Mouse (Mus musculus): ENCODE data around the gene Sel1l. TPM values are rescaled to one million over a fixed set of nuclear protein-coding genes. Genes with fewer than 3 reads are reported as not detected.
A peak's percentile ranks its signal among the peaks of the same experiment; 100 is the strongest.

Sel1l gene
- polyA plus RNA-seq, 1 experiment from 2014 or later: 94.4 TPM

GRCm38 (mm10) chr12:91833237-91833938, 15.6 kb downstream of the Sel1l start:
- Histone ChIP-seq H3K36me3 (ENCODE audit: insufficient read depth, low read length) (peaks cover 49% of the 10 kb centered on the region), H3K9ac (replicated peaks; ENCODE audit: low read length) (no peak overlapping the region), H3K4me3 (ENCODE audit: low read length) (no peak overlapping the region), H3K27ac (ENCODE audit: low read length) (0 out of 2 replicates have a peak overlapping the region, but pooled peaks have one; percentile 18), H3K9me3 (ENCODE audit: low read length) (no peaks in the 10 kb centered on the region), H3K27me3 (ENCODE audit: insufficient read depth, low read length) (no peaks in the 10 kb centered on the region), H3K4me2 (replicated peaks; ENCODE audit: low read depth, low read length) (no peak overlapping the region), H3K4me1 (ENCODE audit: insufficient read depth, low read length) (no peaks in the 10 kb centered on the region; the same call in 1 of the 2 replicates)
- no peak for ATAC-seq (ENCODE audit: low FRiP score, low TSS enrichment)
- WGBS: 86% methylated on average over 3 of the region's 3 CpGs

GRCm38 (mm10) chr12:91831410-91831809, 17.5 kb downstream of the Sel1l start:
- H3K9ac ChIP-seq (replicated peaks; ENCODE audit: low read length): no peak overlapping the region
- H3K4me2 ChIP-seq (replicated peaks; ENCODE audit: low read depth, low read length): no peak overlapping the region
- H3K27me3 ChIP-seq (ENCODE audit: insufficient read depth, low read length): no peaks in the 10 kb centered on the region
- H3K9me3 ChIP-seq (ENCODE audit: low read length): no peaks in the 10 kb centered on the region
- H3K36me3 ChIP-seq (ENCODE audit: insufficient read depth, low read length): peaks cover 45% of the 10 kb centered on the region
- no peaks in the 10 kb centered on the region; the same call in 1 of the 2 replicates for H3K4me1 ChIP-seq (ENCODE audit: insufficient read depth, low read length)
- no peak for ATAC-seq (ENCODE audit: low FRiP score, low TSS enrichment)
- no peak overlapping the region for H3K4me3 ChIP-seq (ENCODE audit: low read length)
- 94% methylated on average over 7 of the region's 7 CpGs for WGBS
- H3K27ac ChIP-seq (ENCODE audit: low read length): no peak overlapping the region

- no peaks in the 10 kb centered on the region for H3K9me3 ChIP-seq (ENCODE audit: low read length)
- 93% methylated on average over 12 of the region's 12 CpGs for WGBS
- ATAC-seq (ENCODE audit: low FRiP score, low TSS enrichment): no peak
- H3K36me3 ChIP-seq (ENCODE audit: insufficient read depth, low read length): peaks cover 49% of the 10 kb centered on the region
- no peak overlapping the region for H3K4me3 ChIP-seq (ENCODE audit: low read length)
- H3K4me2 ChIP-seq (replicated peaks; ENCODE audit: low read depth, low read length): no peak overlapping the region
- H3K4me1 ChIP-seq (ENCODE audit: insufficient read depth, low read length): no peaks in the 10 kb centered on the region
- H3K27ac ChIP-seq (ENCODE audit: low read length): no peak overlapping the region
- no peaks in the 10 kb centered on the region for H3K27me3 ChIP-seq (ENCODE audit: insufficient read depth, low read length)
- no peak overlapping the region for H3K9ac ChIP-seq (replicated peaks; ENCODE audit: low read length)
Measured at GRCm38 (mm10) chr12:91820461-91820860, 28.5 kb downstream of the Sel1l start.

DNA sequence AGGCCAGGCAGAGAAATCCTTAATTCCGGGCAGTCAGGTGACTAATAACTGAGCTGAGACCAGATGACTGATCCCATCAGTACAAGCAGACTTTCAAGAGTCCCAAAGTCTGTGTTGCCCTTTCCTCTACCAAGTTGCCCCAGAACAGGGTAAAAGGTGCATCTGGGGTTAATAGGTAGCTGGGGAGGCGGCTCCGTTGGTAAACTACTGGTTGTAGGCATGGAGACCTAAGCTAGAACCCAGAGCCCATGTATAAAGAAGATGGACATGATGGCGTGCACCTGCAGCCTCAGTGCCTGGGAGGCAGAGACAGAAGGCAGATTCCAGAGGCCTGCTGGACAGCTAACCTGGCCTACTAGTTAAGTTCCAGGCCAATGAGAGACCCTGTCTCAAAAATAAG, 30.2 kb downstream of the Sel1l start:
- no peak for ATAC-seq (ENCODE audit: low FRiP score, low TSS enrichment)
- WGBS: 88% methylated on average over 4 of the region's 4 CpGs
- H3K36me3 ChIP-seq (ENCODE audit: insufficient read depth, low read length): peaks cover 52% of the 10 kb centered on the region
- H3K4me1 ChIP-seq (ENCODE audit: insufficient read depth, low read length): no peaks in the 10 kb centered on the region
- no peak overlapping the region for H3K4me3 ChIP-seq (ENCODE audit: low read length)
- H3K27me3 ChIP-seq (ENCODE audit: insufficient read depth, low read length): no peaks in the 10 kb centered on the region
- H3K9ac ChIP-seq (replicated peaks; ENCODE audit: low read length): no peak overlapping the region
- H3K9me3 ChIP-seq (ENCODE audit: low read length): no peaks in the 10 kb centered on the region
- no peak overlapping the region for H3K27ac ChIP-seq (ENCODE audit: low read length)
- H3K4me2 ChIP-seq (replicated peaks; ENCODE audit: low read depth, low read length): no peak overlapping the region

DNA sequence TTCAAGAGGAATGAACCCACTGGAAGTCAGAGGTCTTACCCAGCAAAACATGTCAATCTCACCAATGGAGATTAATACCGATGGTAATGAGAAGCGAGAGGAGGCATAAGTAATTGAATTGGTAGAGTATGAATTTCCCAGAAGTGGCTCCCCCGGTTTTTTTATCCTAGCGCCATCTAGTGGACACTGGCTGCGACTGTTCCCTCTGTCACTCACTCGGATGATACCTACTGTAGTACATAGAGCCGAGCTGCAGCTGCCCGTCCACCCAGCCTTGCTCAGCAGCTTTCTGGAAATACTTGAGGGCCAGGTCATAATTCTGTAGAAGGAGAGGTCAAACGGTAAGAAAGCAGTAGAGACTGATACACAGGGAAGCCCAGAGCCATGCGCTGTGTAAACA, 33.0 kb downstream of the Sel1l start:
- Histone ChIP-seq H3K4me1 (ENCODE audit: insufficient read depth, low read length) (no peaks in the 10 kb centered on the region), H3K36me3 (ENCODE audit: insufficient read depth, low read length) (peaks cover 58% of the 10 kb centered on the region), H3K27ac (ENCODE audit: low read length) (no peak overlapping the region), H3K4me3 (ENCODE audit: low read length) (no peak overlapping the region), H3K4me2 (replicated peaks; ENCODE audit: low read depth, low read length) (no peak overlapping the region), H3K27me3 (ENCODE audit: insufficient read depth, low read length) (no peaks in the 10 kb centered on the region), H3K9ac (replicated peaks; ENCODE audit: low read length) (no peak overlapping the region), H3K9me3 (ENCODE audit: low read length) (no peaks in the 10 kb centered on the region)
- ATAC-seq (ENCODE audit: low FRiP score, low TSS enrichment): peak; percentile 84
- 25% methylated on average over 10 of the region's 10 CpGs for WGBS

DNA sequence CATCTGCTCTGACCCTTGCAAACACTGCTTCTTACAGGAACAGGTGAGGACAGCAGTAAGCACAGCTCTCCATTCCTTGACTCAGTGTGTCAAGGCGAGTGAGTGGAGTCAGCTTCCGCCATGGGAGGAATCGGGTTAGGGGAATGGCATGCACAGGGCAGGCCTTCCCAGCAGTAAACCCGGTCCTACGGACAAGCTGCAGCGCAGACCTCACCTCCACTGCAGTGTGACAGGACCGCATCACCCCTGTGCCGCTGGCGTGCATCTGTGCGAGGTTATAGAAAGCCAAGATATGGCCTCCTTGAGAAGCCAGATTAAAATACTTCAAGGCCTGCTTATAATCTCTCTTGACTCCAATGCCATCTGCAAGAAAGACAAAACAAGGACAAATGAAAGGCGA, 33.4 kb downstream of the Sel1l start:
- no peak overlapping the region for H3K4me2 ChIP-seq (replicated peaks; ENCODE audit: low read depth, low read length)
- no peak overlapping the region for H3K9ac ChIP-seq (replicated peaks; ENCODE audit: low read length)
- H3K27me3 ChIP-seq (ENCODE audit: insufficient read depth, low read length): no peaks in the 10 kb centered on the region
- H3K27ac ChIP-seq (ENCODE audit: low read length): no peak overlapping the region
- no peaks in the 10 kb centered on the region for H3K9me3 ChIP-seq (ENCODE audit: low read length)
- H3K36me3 ChIP-seq (ENCODE audit: insufficient read depth, low read length): peaks cover 62% of the 10 kb centered on the region
- H3K4me1 ChIP-seq (ENCODE audit: insufficient read depth, low read length): no peaks in the 10 kb centered on the region
- WGBS: 95% methylated on average over 11 of the region's 11 CpGs
- H3K4me3 ChIP-seq (ENCODE audit: low read length): no peak overlapping the region
- no peak for ATAC-seq (ENCODE audit: low FRiP score, low TSS enrichment)

DNA sequence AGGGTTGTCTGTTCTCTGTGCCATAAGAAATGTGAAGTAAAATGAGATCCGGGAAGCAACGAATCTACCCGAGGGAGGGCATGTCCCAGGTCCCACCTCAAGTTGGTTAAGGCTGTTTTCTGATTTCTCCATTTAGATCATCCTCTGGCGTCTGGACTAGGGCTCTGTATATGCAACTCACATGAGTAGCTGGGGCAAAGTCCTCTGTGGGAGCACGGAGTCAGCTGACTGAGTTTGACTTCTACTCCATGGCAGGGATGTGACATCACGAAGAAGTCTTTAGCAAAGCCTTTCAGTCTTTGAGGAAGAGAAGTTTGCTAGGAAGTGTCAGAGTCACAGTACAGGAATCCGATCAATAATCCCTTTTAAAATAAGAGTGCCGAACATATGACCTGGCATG, 40.0 kb downstream of the Sel1l start:
- no peak for ATAC-seq (ENCODE audit: low FRiP score, low TSS enrichment)
- H3K36me3 ChIP-seq (ENCODE audit: insufficient read depth, low read length): peaks cover 51% of the 10 kb centered on the region
- H3K27ac ChIP-seq (ENCODE audit: low read length): no peak overlapping the region
- no peaks in the 10 kb centered on the region for H3K9me3 ChIP-seq (ENCODE audit: low read length)
- no peak overlapping the region for H3K9ac ChIP-seq (replicated peaks; ENCODE audit: low read length)
- no peak overlapping the region for H3K4me2 ChIP-seq (replicated peaks; ENCODE audit: low read depth, low read length)
- H3K27me3 ChIP-seq (ENCODE audit: insufficient read depth, low read length): no peaks in the 10 kb centered on the region
- no peak overlapping the region for H3K4me3 ChIP-seq (ENCODE audit: low read length)
- 95% methylated on average over 8 of the region's 8 CpGs for WGBS
- no peaks in the 10 kb centered on the region for H3K4me1 ChIP-seq (ENCODE audit: insufficient read depth, low read length)

DNA sequence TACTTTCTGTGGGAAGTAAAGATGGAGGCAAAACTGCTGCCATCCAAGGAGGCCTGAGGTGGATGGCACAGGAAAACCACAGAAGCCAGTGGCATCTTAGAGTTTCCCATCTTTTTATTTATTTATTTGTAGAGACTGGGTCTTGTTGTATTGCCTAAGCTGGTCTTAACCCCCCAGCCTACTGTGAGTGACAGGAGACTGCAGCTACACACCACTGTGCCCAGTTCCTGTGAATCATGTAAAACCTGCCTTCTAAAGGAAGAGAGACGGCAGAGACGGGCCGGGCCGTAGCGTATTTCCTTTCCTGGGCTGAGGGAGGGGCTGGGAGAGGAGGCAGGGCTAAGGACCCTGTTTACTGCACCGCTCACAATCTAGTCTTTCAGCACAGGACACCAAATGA, 41.2 kb downstream of the Sel1l start:
- peaks cover 42% of the 10 kb centered on the region for H3K36me3 ChIP-seq (ENCODE audit: insufficient read depth, low read length)
- H3K27ac ChIP-seq (ENCODE audit: low read length): no peak overlapping the region
- H3K9ac ChIP-seq (replicated peaks; ENCODE audit: low read length): no peak overlapping the region
- no peak overlapping the region for H3K4me3 ChIP-seq (ENCODE audit: low read length)
- no peaks in the 10 kb centered on the region for H3K4me1 ChIP-seq (ENCODE audit: insufficient read depth, low read length)
- 74% methylated on average over 6 of the region's 6 CpGs for WGBS
- no peak overlapping the region for H3K4me2 ChIP-seq (replicated peaks; ENCODE audit: low read depth, low read length)
- H3K27me3 ChIP-seq (ENCODE audit: insufficient read depth, low read length): no peaks in the 10 kb centered on the region
- ATAC-seq (ENCODE audit: low FRiP score, low TSS enrichment): no peak
- no peaks in the 10 kb centered on the region for H3K9me3 ChIP-seq (ENCODE audit: low read length)

GRCm38 (mm10) chr12:91807095-91807494, 41.9 kb downstream of the Sel1l start:
- Histone ChIP-seq H3K27ac (ENCODE audit: low read length) (no peak overlapping the region), H3K9ac (replicated peaks; ENCODE audit: low read length) (no peak overlapping the region), H3K9me3 (ENCODE audit: low read length) (no peaks in the 10 kb centered on the region), H3K27me3 (ENCODE audit: insufficient read depth, low read length) (no peaks in the 10 kb centered on the region), H3K4me2 (replicated peaks; ENCODE audit: low read depth, low read length) (no peak overlapping the region), H3K4me1 (ENCODE audit: insufficient read depth, low read length) (no peaks in the 10 kb centered on the region), H3K36me3 (ENCODE audit: insufficient read depth, low read length) (peaks cover 35% of the 10 kb centered on the region), H3K4me3 (ENCODE audit: low read length) (no peak overlapping the region)
- no peak for ATAC-seq (ENCODE audit: low FRiP score, low TSS enrichment)
- 92% methylated on average over 11 of the region's 11 CpGs for WGBS

DNA sequence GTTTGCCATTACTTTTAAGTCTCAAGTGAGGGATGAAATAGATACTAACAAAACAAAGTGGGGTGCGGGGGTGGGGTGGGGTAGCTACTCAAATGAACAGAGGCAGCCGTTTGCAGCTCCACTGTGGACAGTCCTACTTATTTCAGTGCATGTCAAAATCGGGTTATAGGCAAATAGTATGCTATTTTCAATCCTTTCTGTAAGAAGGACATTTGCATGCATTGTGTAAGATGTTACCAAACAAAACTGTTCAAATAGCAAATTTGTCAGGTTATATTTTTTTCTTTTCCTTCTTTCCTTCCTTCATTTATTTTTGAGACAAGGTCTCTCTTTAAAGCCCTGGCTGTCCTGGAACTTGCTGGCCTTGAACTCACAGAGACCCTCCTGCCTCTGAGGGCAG, 44.7 kb downstream of the Sel1l start:
- Histone ChIP-seq H3K27ac (ENCODE audit: low read length) (no peak overlapping the region), H3K4me3 (ENCODE audit: low read length) (no peak overlapping the region), H3K9ac (replicated peaks; ENCODE audit: low read length) (no peak overlapping the region), H3K9me3 (ENCODE audit: low read length) (no peaks in the 10 kb centered on the region), H3K4me2 (replicated peaks; ENCODE audit: low read depth, low read length) (no peak overlapping the region), H3K27me3 (ENCODE audit: insufficient read depth, low read length) (no peaks in the 10 kb centered on the region), H3K36me3 (ENCODE audit: insufficient read depth, low read length) (peaks cover 10% of the 10 kb centered on the region), H3K4me1 (ENCODE audit: insufficient read depth, low read length) (no peaks in the 10 kb centered on the region)
- no peak for ATAC-seq (ENCODE audit: low FRiP score, low TSS enrichment)
- whole genome bisulfite sequencing: 55% methylated on average over 3 of the region's 3 CpGs
